Mouse (Mus musculus): ENCODE measurements at regions not wholly inside any gene's neighbourhood (a gene's known extent, or its start where the extent isn't known, plus 50 kb on each side); places are given as distances from the start of the nearest gene placed in this dataset.

- no peak for TF ChIP-seq EP300 (IDR thresholded peaks at IDR 0.05)
- no peak for TF ChIP-seq CTCF (IDR thresholded peaks at IDR 0.05)
- no peak for DNase-seq (ENCODE audit: low spot score)
- Histone ChIP-seq H3K4me3 (ENCODE audit: low read depth, low read length) (no peak overlapping the region), H3K36me3 (ENCODE audit: insufficient read depth, low read length) (no peaks in the 10 kb centered on the region), H3K27me3 (replicated peaks; ENCODE audit: insufficient read depth, low read length) (no peaks in the 10 kb centered on the region; the same call in 1 of the 2 replicates), H3K27ac (ENCODE audit: low read length) (no peak overlapping the region), H3K4me2 (replicated peaks; ENCODE audit: low read depth, low read length) (no peak overlapping the region), H3K4me1 (ENCODE audit: insufficient read depth, low read depth, low read length) (0 out of 2 replicates have a peak, but pooled peaks cover 3% of the 10 kb centered on the region), H3K9me3 (ENCODE audit: low read length) (no peaks in the 10 kb centered on the region), H3K9ac (replicated peaks; ENCODE audit: low read depth) (no peak overlapping the region)
- no peak for ATAC-seq
- 61% methylated on average over 10 of the region's 10 CpGs for WGBS
These were observed 115.1 kb upstream of the Med13l start for GRCm38 (mm10) chr5:118445252-118445987.

GRCm38 (mm10) chr5:118445988-118446280 is 114.5 kb upstream of the Med13l start:
- TF ChIP-seq EP300 (IDR thresholded peaks at IDR 0.05) (no peak), CTCF (IDR thresholded peaks at IDR 0.05) (no peak)
- H3K4me3 ChIP-seq (ENCODE audit: low read depth, low read length), result no peak overlapping the region
- H3K9ac ChIP-seq (replicated peaks; ENCODE audit: low read depth), result no peak overlapping the region
- no peaks in the 10 kb centered on the region; the same call in 1 of the 2 replicates for H3K27me3 ChIP-seq (replicated peaks; ENCODE audit: insufficient read depth, low read length)
- H3K27ac ChIP-seq (ENCODE audit: low read length), result no peak overlapping the region
- no peak overlapping the region for H3K4me2 ChIP-seq (replicated peaks; ENCODE audit: low read depth, low read length)
- 0 out of 2 replicates have a peak, but pooled peaks cover 3% of the 10 kb centered on the region for H3K4me1 ChIP-seq (ENCODE audit: insufficient read depth, low read depth, low read length)
- H3K9me3 ChIP-seq (ENCODE audit: low read length), result no peaks in the 10 kb centered on the region
- H3K36me3 ChIP-seq (ENCODE audit: insufficient read depth, low read length), result no peaks in the 10 kb centered on the region
- DNase-seq (ENCODE audit: low spot score) (no peak), ATAC-seq (no peak)
- WGBS, result 95% methylated on average over 1 of the region's 1 CpGs

GRCm38 (mm10) chr5:118446878-118447277 is 113.6 kb upstream of the Med13l start:
- DNase-seq (ENCODE audit: low spot score) (peak; percentile 60), ATAC-seq (peak; percentile 57)
- H3K4me1 ChIP-seq (ENCODE audit: insufficient read depth, low read depth, low read length), result 0 out of 2 replicates have a peak, but pooled peaks cover 3% of the 10 kb centered on the region
- no peak overlapping the region for H3K4me2 ChIP-seq (replicated peaks; ENCODE audit: low read depth, low read length)
- no peak overlapping the region for H3K9ac ChIP-seq (replicated peaks; ENCODE audit: low read depth)
- H3K36me3 ChIP-seq (ENCODE audit: insufficient read depth, low read length), result no peaks in the 10 kb centered on the region
- H3K9me3 ChIP-seq (ENCODE audit: low read length), result no peaks in the 10 kb centered on the region
- TF ChIP-seq CTCF (IDR thresholded peaks at IDR 0.05), result no peak
- no peak for TF ChIP-seq EP300 (IDR thresholded peaks at IDR 0.05)
- WGBS, result 31% methylated on average over 6 of the region's 6 CpGs
- H3K27me3 ChIP-seq (replicated peaks; ENCODE audit: insufficient read depth, low read length), result no peaks in the 10 kb centered on the region; the same call in 1 of the 2 replicates
- H3K27ac ChIP-seq (ENCODE audit: low read length), result no peak overlapping the region
- no peak overlapping the region for H3K4me3 ChIP-seq (ENCODE audit: low read depth, low read length)

- Histone ChIP-seq H3K27ac (ENCODE audit: low read length) (no peak overlapping the region), H3K36me3 (ENCODE audit: insufficient read depth, low read length) (no peaks in the 10 kb centered on the region), H3K4me1 (ENCODE audit: insufficient read depth, low read depth, low read length) (0 out of 2 replicates have a peak, but pooled peaks cover 3% of the 10 kb centered on the region), H3K4me3 (ENCODE audit: low read depth, low read length) (no peak overlapping the region), H3K27me3 (replicated peaks; ENCODE audit: insufficient read depth, low read length) (no peaks in the 10 kb centered on the region; the same call in 1 of the 2 replicates), H3K9ac (replicated peaks; ENCODE audit: low read depth) (no peak overlapping the region), H3K9me3 (ENCODE audit: low read length) (no peaks in the 10 kb centered on the region), H3K4me2 (replicated peaks; ENCODE audit: low read depth, low read length) (no peak overlapping the region)
- no peak for TF ChIP-seq CTCF (IDR thresholded peaks at IDR 0.05)
- no peak for TF ChIP-seq EP300 (IDR thresholded peaks at IDR 0.05)
- ATAC-seq (no peak), DNase-seq (ENCODE audit: low spot score) (no peak)
- 63% methylated on average over 5 of the region's 5 CpGs for WGBS
These were observed 113.1 kb upstream of the Med13l start for GRCm38 (mm10) chr5:118447366-118447765.

- peak; percentile 56 for ATAC-seq
- 55% methylated on average over 4 of the region's 4 CpGs for WGBS
These were observed 111.5 kb upstream of the Med13l start for GRCm38 (mm10) chr5:118448884-118449515.

GRCm38 (mm10) chr5:118449893-118450292 is 110.6 kb upstream of the Med13l start:
- no peak for DNase-seq (ENCODE audit: low spot score)
- no peak for ATAC-seq
- H3K9ac ChIP-seq (replicated peaks; ENCODE audit: low read depth), result no peak overlapping the region
- no peaks in the 10 kb centered on the region for H3K36me3 ChIP-seq (ENCODE audit: insufficient read depth, low read length)
- no peak overlapping the region for H3K4me3 ChIP-seq (ENCODE audit: low read depth, low read length)
- H3K27ac ChIP-seq (ENCODE audit: low read length), result no peak overlapping the region
- H3K27me3 ChIP-seq (replicated peaks; ENCODE audit: insufficient read depth, low read length), result no peaks in the 10 kb centered on the region; the same call in 1 of the 2 replicates
- H3K9me3 ChIP-seq (ENCODE audit: low read length), result no peaks in the 10 kb centered on the region
- TF ChIP-seq CTCF (IDR thresholded peaks at IDR 0.05) (no peak), EP300 (IDR thresholded peaks at IDR 0.05) (no peak)
- WGBS, result 80% methylated on average over 4 of the region's 4 CpGs
- no peak overlapping the region for H3K4me2 ChIP-seq (replicated peaks; ENCODE audit: low read depth, low read length)
- H3K4me1 ChIP-seq (ENCODE audit: insufficient read depth, low read depth, low read length), result 0 out of 2 replicates have a peak, but pooled peaks cover 3% of the 10 kb centered on the region

More at GRCm38 (mm10) chr5:118448884-118449515, 111.5 kb upstream of the Med13l start:
- no peak overlapping the region for H3K4me2 ChIP-seq (replicated peaks; ENCODE audit: low read depth, low read length)
- H3K27me3 ChIP-seq (replicated peaks; ENCODE audit: insufficient read depth, low read length), result no peaks in the 10 kb centered on the region; the same call in 1 of the 2 replicates
- no peak for TF ChIP-seq CTCF (IDR thresholded peaks at IDR 0.05)
- no peak for TF ChIP-seq EP300 (IDR thresholded peaks at IDR 0.05)
- H3K9ac ChIP-seq (replicated peaks; ENCODE audit: low read depth), result no peak overlapping the region
- no peak overlapping the region for H3K4me3 ChIP-seq (ENCODE audit: low read depth, low read length)
- H3K27ac ChIP-seq (ENCODE audit: low read length), result no peak overlapping the region
- H3K9me3 ChIP-seq (ENCODE audit: low read length), result no peaks in the 10 kb centered on the region
- peak; percentile 58 for DNase-seq (ENCODE audit: low spot score)
- H3K4me1 ChIP-seq (ENCODE audit: insufficient read depth, low read depth, low read length), result 0 out of 2 replicates have a peak, but pooled peaks cover 3% of the 10 kb centered on the region
- no peaks in the 10 kb centered on the region for H3K36me3 ChIP-seq (ENCODE audit: insufficient read depth, low read length)
